Mouse (Mus musculus) liver, embryonic 14.5 days (tissue): ENCODE measurements around the gene Smlr1.

Source experiments
- CTCF ChIP-seq: IDR thresholded peaks from 2 replicates; pipeline ENCODE4 v1.5.1; 2016; ENCODE audit warnings: antibody characterized with exemption, low read depth, control low read depth
- EP300 ChIP-seq: IDR thresholded peaks from 2 replicates; pipeline ENCODE4 v1.6.1; 2016; ENCODE audit warnings: antibody characterized with exemption, low read depth

GRCm38 (mm10) chr10:25580066-25580465 is 44.0 kb upstream of the Smlr1 start:
- TF ChIP-seq EP300: no peak
- no peak for TF ChIP-seq CTCF
